Mouse (Mus musculus): Measurements from ENCODE around the gene Fstl4. TPM values are rescaled to one million over a fixed set of nuclear protein-coding genes. Genes with fewer than 3 reads are reported as not detected.
"Not testable (repeated sequence)": the region's sequence is repeated elsewhere in the genome, so short reads cannot be mapped to it uniquely, and the experiment has no call there.

The Fstl4 gene
- polyA plus RNA-seq, 1 experiment: 0.18 TPM

DNA sequence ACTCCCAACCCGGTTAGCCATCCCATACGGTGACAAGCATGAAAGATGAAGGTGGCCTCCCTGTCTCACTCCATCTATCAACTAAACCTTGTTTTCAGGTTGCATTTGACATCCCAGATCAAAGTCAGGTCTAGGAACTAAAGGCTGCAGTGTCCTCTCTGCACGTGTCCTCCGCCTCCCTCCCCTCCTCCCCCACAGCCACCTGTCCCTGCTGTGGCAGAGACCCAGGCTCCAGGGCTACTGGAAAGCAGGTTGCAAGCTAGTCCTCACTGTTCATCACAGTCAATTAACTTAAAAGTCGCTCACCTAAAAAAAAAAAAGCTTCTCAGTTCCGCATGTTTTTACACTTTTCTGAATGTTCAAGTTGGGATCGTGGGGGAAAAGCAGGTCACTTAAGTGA is 313.2 kb downstream of the Fstl4 start:
- Histone ChIP-seq H3K4me3 (ENCODE audit: control insufficient read depth, insufficient read depth, low read length) (no peak overlapping the region), H3K36me3 (ENCODE audit: control insufficient read depth, insufficient read depth, low read length) (no peaks in the 10 kb centered on the region), H3K27ac (ENCODE audit: control insufficient read depth, insufficient read depth, low read length) (no peak overlapping the region), H3K27me3 (ENCODE audit: control insufficient read depth, insufficient read depth, low read length) (no peaks in the 10 kb centered on the region), H3K4me1 (replicated peaks; ENCODE audit: control insufficient read depth, insufficient read depth, low read length) (peaks cover 14% of the 10 kb centered on the region)
- DNase-seq: no peak
- WGBS: 68% methylated on average over 7 of the region's 7 CpGs
- no peak for TF ChIP-seq POLR2A (IDR thresholded peaks at IDR 0.05; ENCODE audit: control insufficient read depth, extremely low read depth, insufficient read depth, low read length, poor library complexity)

DNA sequence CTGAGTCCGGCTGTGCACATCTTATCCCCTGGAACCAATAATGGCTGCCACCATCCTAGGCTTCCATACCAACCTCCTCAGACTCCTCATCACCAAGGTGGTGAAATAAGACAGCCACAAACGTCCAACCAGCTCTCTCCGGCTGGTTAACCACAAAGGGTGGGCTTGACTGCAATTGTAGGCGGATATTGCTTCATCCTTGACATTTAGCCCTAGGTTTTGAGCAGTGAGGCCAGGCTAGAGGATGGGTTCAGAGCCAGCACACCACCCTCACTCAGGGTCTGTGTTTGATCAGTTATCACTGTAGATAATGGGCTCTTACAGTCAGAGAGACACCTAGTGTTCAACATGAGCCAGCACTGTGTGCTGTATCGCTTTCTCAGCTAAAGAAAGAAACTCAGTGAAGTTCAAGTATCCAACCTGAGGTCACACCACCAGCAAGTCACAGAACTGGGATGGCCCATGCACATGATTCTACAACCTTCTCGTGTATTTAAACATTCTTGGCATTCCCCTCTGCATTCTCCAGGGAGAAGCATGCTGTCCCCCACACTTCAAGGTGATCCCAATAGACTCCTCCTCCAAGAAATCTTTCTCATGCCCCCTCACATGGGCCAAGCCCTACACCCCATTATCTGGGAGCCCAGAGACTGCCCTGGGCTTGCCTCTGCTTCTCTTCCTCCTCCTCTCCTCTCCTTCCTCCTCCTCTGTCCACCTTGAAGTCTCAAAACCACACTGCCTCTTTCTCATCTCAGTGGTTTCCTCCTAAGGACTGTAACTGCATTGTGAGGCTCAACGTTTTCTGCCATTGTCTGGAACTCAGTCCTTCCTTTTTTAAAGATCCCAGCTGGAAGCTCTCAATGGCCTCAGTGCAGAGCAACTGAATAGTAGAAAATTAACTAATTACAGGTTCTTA is 314.2 kb downstream of the Fstl4 start:
- Histone ChIP-seq H3K4me3 (ENCODE audit: control insufficient read depth, insufficient read depth, low read length) (no peak overlapping the region), H3K27ac (ENCODE audit: control insufficient read depth, insufficient read depth, low read length) (no peak overlapping the region), H3K27me3 (ENCODE audit: control insufficient read depth, insufficient read depth, low read length) (no peaks in the 10 kb centered on the region), H3K4me1 (replicated peaks; ENCODE audit: control insufficient read depth, insufficient read depth, low read length) (peaks cover 14% of the 10 kb centered on the region), H3K36me3 (ENCODE audit: control insufficient read depth, insufficient read depth, low read length) (no peaks in the 10 kb centered on the region)
- DNase-seq: no peak
- no peak for TF ChIP-seq POLR2A (IDR thresholded peaks at IDR 0.05; ENCODE audit: control insufficient read depth, extremely low read depth, insufficient read depth, low read length, poor library complexity)
- TF ChIP-seq CTCF (IDR thresholded peaks at IDR 0.05; ENCODE audit: borderline replicate concordance, control insufficient read depth, extremely low read depth, insufficient read depth, low read length, poor library complexity): no peak
- WGBS: 19% methylated on average over 7 of the region's 7 CpGs

DNA sequence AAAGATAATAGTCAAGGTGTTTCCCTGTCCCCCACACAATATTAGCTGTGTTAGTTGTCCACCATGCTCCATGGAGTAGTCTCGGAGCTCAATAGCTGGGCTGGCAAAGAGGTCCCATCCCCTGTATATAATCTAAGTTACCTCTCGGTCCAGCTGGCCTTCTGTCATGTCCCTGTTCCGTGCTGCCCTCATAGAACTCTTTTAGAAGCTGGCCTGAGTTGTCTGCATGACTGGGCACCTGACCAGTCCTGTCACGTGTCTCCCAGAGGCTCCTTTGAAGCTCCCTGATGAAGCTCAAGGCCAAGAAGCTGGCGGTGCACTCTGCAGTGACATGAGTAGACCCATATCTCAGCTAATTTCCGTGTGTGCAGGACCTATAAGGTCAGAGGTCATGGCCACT is 316.9 kb downstream of the Fstl4 start:
- Histone ChIP-seq H3K4me3 (ENCODE audit: control insufficient read depth, insufficient read depth, low read length) (no peak overlapping the region), H3K27me3 (ENCODE audit: control insufficient read depth, insufficient read depth, low read length) (no peaks in the 10 kb centered on the region), H3K27ac (ENCODE audit: control insufficient read depth, insufficient read depth, low read length) (no peak overlapping the region), H3K4me1 (replicated peaks; ENCODE audit: control insufficient read depth, insufficient read depth, low read length) (peaks cover 20% of the 10 kb centered on the region), H3K36me3 (ENCODE audit: control insufficient read depth, insufficient read depth, low read length) (no peaks in the 10 kb centered on the region)
- 94% methylated on average over 6 of the region's 6 CpGs for WGBS
- no peak for TF ChIP-seq CTCF (IDR thresholded peaks at IDR 0.05; ENCODE audit: borderline replicate concordance, control insufficient read depth, extremely low read depth, insufficient read depth, low read length, poor library complexity)
- no peak for TF ChIP-seq POLR2A (IDR thresholded peaks at IDR 0.05; ENCODE audit: control insufficient read depth, extremely low read depth, insufficient read depth, low read length, poor library complexity)
- DNase-seq: no peak

DNA sequence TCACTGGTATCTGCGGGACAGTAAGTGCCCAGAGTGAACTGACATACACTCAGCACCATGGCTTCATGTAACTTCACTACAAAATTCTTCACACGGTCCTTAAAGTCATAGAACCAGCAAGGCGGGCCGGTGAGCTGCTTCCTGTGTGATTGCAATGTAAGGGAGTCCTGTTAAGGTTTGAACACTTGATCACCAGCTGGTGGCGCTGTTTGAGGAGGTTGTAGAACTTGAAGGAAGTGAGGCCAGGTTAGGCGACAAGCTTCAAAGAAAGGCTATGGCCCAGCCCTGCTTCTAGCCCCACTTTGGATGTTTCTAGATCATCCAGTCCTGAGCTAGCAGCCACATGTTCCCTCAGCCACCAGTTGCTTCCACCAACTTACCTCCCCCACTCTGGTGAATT is 320.9 kb downstream of the Fstl4 start:
- WGBS: 32% methylated on average over 6 of the region's 6 CpGs
- no peak for TF ChIP-seq CTCF (IDR thresholded peaks at IDR 0.05; ENCODE audit: borderline replicate concordance, control insufficient read depth, extremely low read depth, insufficient read depth, low read length, poor library complexity)
- TF ChIP-seq POLR2A (IDR thresholded peaks at IDR 0.05; ENCODE audit: control insufficient read depth, extremely low read depth, insufficient read depth, low read length, poor library complexity): no peak
- Histone ChIP-seq H3K4me3 (ENCODE audit: control insufficient read depth, insufficient read depth, low read length) (no peak overlapping the region), H3K27me3 (ENCODE audit: control insufficient read depth, insufficient read depth, low read length) (no peaks in the 10 kb centered on the region), H3K4me1 (replicated peaks; ENCODE audit: control insufficient read depth, insufficient read depth, low read length) (peaks cover 6% of the 10 kb centered on the region), H3K27ac (ENCODE audit: control insufficient read depth, insufficient read depth, low read length) (no peak overlapping the region), H3K36me3 (ENCODE audit: control insufficient read depth, insufficient read depth, low read length) (no peaks in the 10 kb centered on the region)
- DNase-seq: peak; percentile 63

DNA sequence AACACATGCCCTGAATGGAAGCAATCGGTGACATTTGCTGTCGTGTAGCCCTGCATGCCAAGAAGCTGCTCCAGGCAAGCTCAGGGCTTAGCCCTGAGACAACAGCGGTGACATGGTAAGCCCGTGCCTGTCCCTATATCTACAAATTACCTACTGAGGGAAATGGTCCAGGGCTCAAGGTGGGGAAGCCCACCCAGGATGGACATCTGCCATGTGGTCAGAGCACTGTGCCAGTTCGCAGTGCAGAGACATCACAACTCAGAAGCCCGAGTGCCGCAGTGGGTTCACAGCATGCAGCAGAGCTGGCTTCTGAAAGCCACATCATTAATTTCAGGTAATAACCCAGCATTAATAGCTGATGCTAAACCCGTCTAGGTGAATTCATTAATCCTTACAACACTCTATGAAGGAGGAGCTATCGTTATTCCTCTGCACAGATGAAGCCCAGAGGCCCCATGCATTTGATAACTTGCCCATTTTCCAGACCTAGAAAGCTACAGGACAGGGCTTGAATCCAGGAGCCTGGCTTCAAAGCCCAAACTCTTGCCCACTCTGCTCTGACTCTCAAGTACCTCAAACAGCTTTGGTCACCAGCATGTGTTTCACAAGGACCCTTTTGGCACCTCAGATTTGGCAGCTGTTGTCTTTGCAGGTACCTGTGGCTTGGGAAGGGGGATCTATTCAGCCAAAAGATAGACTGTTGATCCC is 321.6 kb downstream of the Fstl4 start:
- Histone ChIP-seq H3K27ac (ENCODE audit: control insufficient read depth, insufficient read depth, low read length) (no peak overlapping the region), H3K27me3 (ENCODE audit: control insufficient read depth, insufficient read depth, low read length) (no peaks in the 10 kb centered on the region), H3K4me3 (ENCODE audit: control insufficient read depth, insufficient read depth, low read length) (no peak overlapping the region), H3K4me1 (replicated peaks; ENCODE audit: control insufficient read depth, insufficient read depth, low read length) (peaks cover 6% of the 10 kb centered on the region), H3K36me3 (ENCODE audit: control insufficient read depth, insufficient read depth, low read length) (no peaks in the 10 kb centered on the region)
- TF ChIP-seq POLR2A (IDR thresholded peaks at IDR 0.05; ENCODE audit: control insufficient read depth, extremely low read depth, insufficient read depth, low read length, poor library complexity): no peak
- TF ChIP-seq CTCF (IDR thresholded peaks at IDR 0.05; ENCODE audit: borderline replicate concordance, control insufficient read depth, extremely low read depth, insufficient read depth, low read length, poor library complexity): no peak
- WGBS: 96% methylated on average over 9 of the region's 9 CpGs
- DNase-seq: no peak

DNA sequence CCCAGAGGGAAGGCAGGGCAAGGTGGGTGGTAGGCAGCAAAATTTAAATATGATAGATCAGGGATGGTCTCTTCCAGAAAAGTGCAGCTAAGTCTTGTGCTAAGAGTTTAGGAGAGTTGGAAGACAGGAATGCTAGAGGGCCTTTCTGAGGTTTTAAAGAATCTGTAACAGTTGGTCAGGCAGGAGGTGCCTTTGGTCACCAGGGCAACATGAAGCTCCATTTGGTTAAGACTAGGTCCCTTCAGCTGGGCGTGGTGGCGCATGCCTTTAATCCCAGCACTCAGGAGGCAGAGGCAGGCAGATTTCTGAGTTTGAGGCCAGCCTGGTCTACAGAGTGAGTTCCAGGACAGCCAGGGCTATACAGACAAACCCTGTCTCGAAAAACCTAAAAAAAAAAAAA is 323.5 kb downstream of the Fstl4 start:
- not testable (repeated sequence) for DNase-seq; H3K36me3 ChIP-seq (ENCODE audit: control insufficient read depth, insufficient read depth, low read length); H3K4me1 ChIP-seq (replicated peaks; ENCODE audit: control insufficient read depth, insufficient read depth, low read length); H3K27me3 ChIP-seq (ENCODE audit: control insufficient read depth, insufficient read depth, low read length); H3K27ac ChIP-seq (ENCODE audit: control insufficient read depth, insufficient read depth, low read length); H3K4me3 ChIP-seq (ENCODE audit: control insufficient read depth, insufficient read depth, low read length)
- WGBS: 90% methylated on average over 3 of the region's 3 CpGs

All from thymus, adult 2 months (tissue).